Comparison of ENCODE assay signal across 9 mouse cellular contexts in the genomic region with DNA sequence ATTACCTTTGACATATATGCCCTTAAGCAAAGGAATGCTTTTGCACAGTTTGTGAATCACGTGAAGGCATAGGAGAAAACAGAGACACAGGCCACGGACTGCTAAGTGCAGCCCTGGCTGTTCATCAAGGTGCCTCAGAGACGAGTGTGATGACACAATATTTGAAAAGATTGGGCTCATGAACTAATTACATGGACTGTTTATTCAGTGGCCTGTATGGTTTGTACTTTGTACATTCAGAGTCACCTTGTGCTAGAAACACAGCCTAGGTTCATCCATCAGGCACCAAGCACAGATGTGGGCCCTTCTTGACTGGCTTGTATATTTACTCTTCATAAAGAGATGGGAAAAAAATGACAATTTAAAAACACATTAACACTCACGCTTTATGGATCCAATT.
"Had no signal": no experiment of that assay in that cellular context is flagged by ENCODE, and none has a peak within 500 bp of the region (broad histone marks: within the 10 kb centered on the region; RNA-seq: fewer than 3 reads in every experiment).

No protein-coding gene starts in this region.

- H3K9ac ChIP-seq: neural tube, embryonic 15.5 days; stomach, embryonic 15.5 days had no signal

- H3K4me1 ChIP-seq: neural tube, embryonic 15.5 days had no signal

- H3K4me2 ChIP-seq: neural tube, embryonic 15.5 days; stomach, embryonic 15.5 days had no signal

- H3K27ac ChIP-seq: neural tube, embryonic 15.5 days; stomach, embryonic 15.5 days; stomach, postnatal 0 days had no signal

- H3K4me3 ChIP-seq: neural tube, embryonic 15.5 days; stomach, embryonic 15.5 days had no signal

- DNase-seq: retina, postnatal 1 day; right cerebral cortex, adult 18-20 months; right cerebral cortex, postnatal 14 days; right cerebral cortex, postnatal 25 days; right cerebral cortex, postnatal 4 days; spleen, adult 18-20 months had no signal

- H3K36me3 ChIP-seq: neural tube, embryonic 15.5 days; stomach, embryonic 15.5 days had no signal

- H3K9me3 ChIP-seq: neural tube, embryonic 15.5 days; stomach, embryonic 15.5 days had no signal

- H3K27me3 ChIP-seq: neural tube, embryonic 15.5 days; stomach, embryonic 15.5 days had no signal
